Mouse (Mus musculus) thymus, adult 2 months (tissue): ENCODE data around the gene Il21r. TPM values are rescaled to one million over a fixed set of nuclear protein-coding genes. Genes with fewer than 3 reads are reported as not detected.

ENCODE experiments used
- DNase-seq: peaks from one replicate; pipeline ENCODE4 v3.0.0; 2021
- H3K27ac ChIP-seq: fragments of 200-500 bp; 2 replicates; pipeline ENCODE4 v1.5.1; 2012; ENCODE audit warnings: low read length, control low read depth; ENCODE audit not compliant: control insufficient read depth, insufficient read depth
- H3K27me3 ChIP-seq: fragments of 200-500 bp; 2 replicates; pipeline ENCODE4 v1.6.1; 2012; ENCODE audit warnings: mild to moderate bottlenecking, low read length, moderate library complexity, mixed read lengths; ENCODE audit not compliant: control insufficient read depth, insufficient read depth
- H3K36me3 ChIP-seq: fragments of 200-500 bp; 2 replicates; pipeline ENCODE4 v1.6.1; 2012; ENCODE audit warnings: mild to moderate bottlenecking, low read length, moderate library complexity; ENCODE audit not compliant: control insufficient read depth, insufficient read depth
- H3K4me1 ChIP-seq: fragments of 200-500 bp; replicated peaks from 2 replicates; pipeline ENCODE4 v1.6.1; 2012; ENCODE audit warnings: low read length; ENCODE audit not compliant: control insufficient read depth, insufficient read depth
- H3K4me3 ChIP-seq: fragments of 200-500 bp; 2 replicates; pipeline ENCODE4 v1.5.1; 2012; ENCODE audit warnings: mild to moderate bottlenecking, low read length, control low read depth, moderate library complexity; ENCODE audit not compliant: control insufficient read depth, insufficient read depth
- CTCF ChIP-seq: fragments of 200-500 bp; IDR thresholded peaks from 2 replicates; pipeline ENCODE4 v1.5.1; 2012; ENCODE audit warnings: mild to moderate bottlenecking, control low read depth, low read length, moderate library complexity, borderline replicate concordance; ENCODE audit not compliant: control insufficient read depth, poor library complexity, insufficient read depth; ENCODE audit errors: extremely low read depth
- POLR2A ChIP-seq: fragments of 200-500 bp; IDR thresholded peaks from 2 replicates; pipeline ENCODE4 v1.6.1; 2012; ENCODE audit warnings: mild to moderate bottlenecking, low read length, control low read depth, moderate library complexity; ENCODE audit not compliant: control insufficient read depth, poor library complexity, insufficient read depth; ENCODE audit errors: extremely low read depth
- WGBS: fragments of 180-500 bp; shearing (Covaris S2); methylation state at CpG from one replicate; pipeline ENCODE4 v1.1.7; 2018; 5-methylcytosine and 5-hydroxymethylcytosine counted together
- polyA plus RNA-seq: library from polyadenylated mRNA; depleted of rRNA; stranded (reverse); fragments of >200 nt; gene quantifications from 2 replicates; pipeline ENCODE4 v1.2.3, GENCODE M21; 2012

Gene Il21r
- polyA plus RNA-seq, 1 experiment = 188 TPM

DNA sequence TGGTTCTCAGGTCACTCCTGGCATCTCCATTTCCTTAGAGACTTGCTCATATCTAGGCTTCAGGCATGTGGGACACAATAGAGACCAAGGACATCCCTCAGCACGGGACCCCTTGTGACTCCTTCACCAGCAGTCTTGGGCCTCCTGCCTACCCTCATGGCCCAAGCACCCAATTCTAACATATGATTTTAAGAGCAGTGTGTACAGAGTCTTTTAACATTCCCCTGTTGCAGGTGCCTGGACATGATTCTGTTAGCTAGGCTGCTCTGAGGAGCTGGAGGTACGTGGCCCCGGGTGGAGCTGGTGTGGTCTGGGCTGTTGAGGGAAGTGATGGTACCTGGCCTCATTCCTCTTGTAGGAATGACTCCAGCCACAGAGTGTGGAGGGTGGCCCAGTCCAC is 40.1 kb upstream of the Il21r start:
- Histone ChIP-seq H3K27me3 (no peaks in the 10 kb centered on the region), H3K4me1 (peaks cover 51% of the 10 kb centered on the region), H3K36me3 (peaks cover 39% of the 10 kb centered on the region), H3K4me3 (no peak overlapping the region), H3K27ac (no peak overlapping the region)
- 78% methylated on average over 3 of the region's 3 CpGs for WGBS
- TF ChIP-seq CTCF = no peak
- no peak for TF ChIP-seq POLR2A
- DNase-seq = no peak

DNA sequence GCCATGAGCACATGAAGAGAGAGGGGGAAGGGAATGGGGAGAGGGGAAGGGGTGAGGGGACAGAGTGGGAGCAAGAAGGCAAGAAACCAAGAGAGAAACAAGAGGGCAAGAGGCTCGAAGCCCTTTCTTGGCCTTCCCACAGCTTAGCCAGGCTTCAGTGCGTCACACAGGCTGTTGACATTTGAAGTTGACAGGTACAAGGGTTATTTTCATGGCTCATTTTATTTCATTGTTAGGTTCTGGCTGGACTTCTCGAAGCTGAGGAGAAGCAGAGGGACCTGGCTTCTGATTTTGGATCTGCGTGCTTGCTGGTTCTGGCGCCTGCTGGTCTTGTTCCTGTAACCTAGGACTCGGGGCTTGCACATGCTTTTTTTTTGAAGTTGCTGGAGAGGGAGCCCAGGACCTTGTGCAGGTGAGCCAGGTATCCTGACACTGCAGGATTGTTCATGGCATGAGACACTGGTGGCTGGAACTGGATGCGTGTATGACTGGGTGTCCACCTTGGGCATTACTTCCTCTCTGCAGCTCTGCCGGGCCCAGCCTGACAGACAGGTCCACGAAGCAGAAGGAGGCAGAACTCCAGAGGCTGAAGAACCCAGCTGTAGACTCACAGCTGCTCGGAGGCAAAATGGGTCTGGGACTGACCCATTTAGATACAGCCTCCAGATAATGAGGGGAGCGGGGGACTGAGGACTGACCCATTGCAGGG is 38.8 kb upstream of the Il21r start:
- 93% methylated on average over 11 of the region's 11 CpGs for WGBS
- H3K27ac ChIP-seq = no peak overlapping the region
- no peaks in the 10 kb centered on the region for H3K27me3 ChIP-seq
- no peak for TF ChIP-seq POLR2A
- no peak for TF ChIP-seq CTCF
- H3K36me3 ChIP-seq = peaks cover 53% of the 10 kb centered on the region
- no peak overlapping the region for H3K4me3 ChIP-seq
- H3K4me1 ChIP-seq = peaks cover 38% of the 10 kb centered on the region
- no peak for DNase-seq

GRCm38 (mm10) chr7:125565516-125566285 is 37.5 kb upstream of the Il21r start:
- Histone ChIP-seq H3K27ac (no peak overlapping the region), H3K4me3 (no peak overlapping the region), H3K36me3 (peaks cover 65% of the 10 kb centered on the region), H3K27me3 (no peaks in the 10 kb centered on the region), H3K4me1 (peaks cover 25% of the 10 kb centered on the region)
- DNase-seq = no peak
- no peak for TF ChIP-seq POLR2A
- no peak for TF ChIP-seq CTCF
- WGBS = 91% methylated on average over 12 of the region's 12 CpGs

DNA sequence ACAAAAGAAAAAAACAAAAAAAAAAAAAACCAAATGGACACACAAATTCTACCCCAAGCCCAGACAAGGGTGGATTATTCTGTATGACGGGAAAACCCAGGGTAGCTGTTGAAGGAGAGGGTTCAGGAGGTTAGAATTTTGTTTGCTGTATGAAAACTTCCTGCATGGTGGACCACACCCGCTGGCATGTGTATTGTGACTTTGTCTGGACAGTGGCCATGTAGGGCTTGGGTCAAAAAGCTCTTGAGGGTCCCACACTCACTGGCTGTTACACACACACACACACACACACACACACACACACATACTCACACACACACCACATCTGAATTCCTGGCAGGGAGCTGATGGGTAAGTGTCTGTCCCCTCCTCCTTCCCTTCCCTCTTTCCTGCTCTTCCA is 36.8 kb upstream of the Il21r start:
- 99% methylated on average over 2 of the region's 2 CpGs for WGBS
- TF ChIP-seq POLR2A = no peak
- no peak for TF ChIP-seq CTCF
- Histone ChIP-seq H3K36me3 (peaks cover 72% of the 10 kb centered on the region), H3K4me1 (peaks cover 18% of the 10 kb centered on the region), H3K27me3 (no peaks in the 10 kb centered on the region), H3K4me3 (no peak overlapping the region), H3K27ac (no peak overlapping the region)
- DNase-seq = no peak

DNA sequence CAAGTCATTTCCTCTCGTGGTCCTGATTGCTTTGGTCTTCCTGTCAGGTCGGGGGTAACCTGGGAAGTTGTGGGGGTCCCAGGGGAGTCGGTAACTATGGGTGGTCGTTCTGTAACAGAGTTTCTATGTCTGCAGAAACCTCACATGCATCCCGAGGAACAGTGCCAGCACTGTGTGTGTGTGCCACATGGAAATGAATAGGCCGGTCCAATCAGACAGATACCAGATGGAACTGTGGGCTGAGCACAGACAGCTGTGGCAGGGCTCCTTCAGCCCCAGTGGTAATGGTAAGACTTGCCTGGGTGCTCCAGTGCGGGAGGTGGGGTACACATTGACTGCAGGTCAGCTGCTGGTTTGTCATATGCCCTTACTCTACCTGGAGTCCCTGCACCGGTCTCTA is 34.3 kb upstream of the Il21r start:
- no peak for DNase-seq
- H3K4me1 ChIP-seq = no peaks in the 10 kb centered on the region
- TF ChIP-seq POLR2A (no peak), CTCF (no peak)
- H3K27ac ChIP-seq = no peak overlapping the region
- no peaks in the 10 kb centered on the region for H3K27me3 ChIP-seq
- 79% methylated on average over 8 of the region's 8 CpGs for WGBS
- H3K4me3 ChIP-seq = no peak overlapping the region
- H3K36me3 ChIP-seq = peaks cover 97% of the 10 kb centered on the region

DNA sequence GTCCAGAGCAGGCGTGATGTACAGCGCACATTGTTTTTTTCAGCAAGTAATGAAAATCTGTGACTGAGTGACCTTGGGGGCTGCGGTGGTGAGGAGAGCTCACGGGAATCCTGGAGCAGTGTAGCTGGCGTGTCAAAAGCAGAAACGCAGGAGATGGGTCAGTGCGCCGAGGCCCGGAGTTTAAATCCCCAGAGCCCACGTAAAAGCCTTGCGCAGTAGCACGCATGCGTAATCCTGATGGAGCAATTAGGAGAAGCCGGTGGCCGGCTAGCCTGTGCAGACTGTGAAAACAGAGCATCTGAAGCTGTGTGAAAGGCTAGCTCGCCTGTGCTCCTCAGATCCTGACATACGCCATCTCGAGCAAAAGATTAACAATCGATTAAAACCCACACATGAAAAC is 31.3 kb upstream of the Il21r start:
- no peaks in the 10 kb centered on the region for H3K27me3 ChIP-seq
- DNase-seq = no peak
- no peaks in the 10 kb centered on the region for H3K4me1 ChIP-seq
- WGBS = 91% methylated on average over 19 of the region's 19 CpGs
- no peak overlapping the region for H3K4me3 ChIP-seq
- TF ChIP-seq POLR2A (no peak), CTCF (no peak)
- H3K27ac ChIP-seq = no peak overlapping the region
- H3K36me3 ChIP-seq = peaks cover 100% of the 10 kb centered on the region
